Mouse (Mus musculus): ENCODE results near the gene Cib1. TPM values are rescaled to one million over a fixed set of nuclear protein-coding genes. Genes with fewer than 3 reads are reported as not detected.

The Cib1 gene
- polyA plus RNA-seq, 1 experiment from 2014 or later = 47.3 TPM

- peaks cover 49% of the 10 kb centered on the region for H3K4me1 ChIP-seq (replicated peaks)
- H3K4me3 ChIP-seq = no peak overlapping the region
- H3K9me3 ChIP-seq (replicated peaks) = no peaks in the 10 kb centered on the region
- no peaks in the 10 kb centered on the region for H3K36me3 ChIP-seq
- no peak overlapping the region for H3K9ac ChIP-seq
- H3K4me2 ChIP-seq = no peak overlapping the region
- no peaks in the 10 kb centered on the region; the same call in 1 of the 2 replicates for H3K27me3 ChIP-seq (replicated peaks)
- no peak for ATAC-seq (ENCODE audit: insufficient number of reproducible peaks, low FRiP score)
- H3K27ac ChIP-seq (ENCODE audit: poor library complexity, severe bottlenecking) = no peak overlapping the region
- 69% methylated on average over 5 of the region's 5 CpGs for WGBS
Observed at GRCm38 (mm10) chr7:80183969-80184368, 48.6 kb downstream of the Cib1 start.

GRCm38 (mm10) chr7:80183466-80183865 is 49.1 kb downstream of the Cib1 start:
- H3K9me3 ChIP-seq (replicated peaks) = no peaks in the 10 kb centered on the region
- H3K27ac ChIP-seq (ENCODE audit: poor library complexity, severe bottlenecking) = no peak overlapping the region
- WGBS = 88% methylated on average over 1 of the region's 1 CpGs
- H3K36me3 ChIP-seq = no peaks in the 10 kb centered on the region
- H3K4me3 ChIP-seq = no peak overlapping the region
- no peak for ATAC-seq (ENCODE audit: insufficient number of reproducible peaks, low FRiP score)
- H3K4me2 ChIP-seq = no peak overlapping the region
- H3K4me1 ChIP-seq (replicated peaks) = peaks cover 47% of the 10 kb centered on the region
- peaks cover 3% of the 10 kb centered on the region; the same call in 1 of the 2 replicates for H3K27me3 ChIP-seq (replicated peaks)
- H3K9ac ChIP-seq = no peak overlapping the region

GRCm38 (mm10) chr7:80182139-80182538 is 50.5 kb downstream of the Cib1 start:
- H3K27ac ChIP-seq (ENCODE audit: poor library complexity, severe bottlenecking) = no peak overlapping the region
- no peak overlapping the region for H3K4me2 ChIP-seq
- H3K27me3 ChIP-seq (replicated peaks) = 0 out of 2 replicates have a peak, but pooled peaks cover 3% of the 10 kb centered on the region
- no peak for ATAC-seq (ENCODE audit: insufficient number of reproducible peaks, low FRiP score)
- H3K4me1 ChIP-seq (replicated peaks) = peaks cover 44% of the 10 kb centered on the region
- H3K9me3 ChIP-seq (replicated peaks) = no peaks in the 10 kb centered on the region; the same call in 1 of the 2 replicates
- no peaks in the 10 kb centered on the region for H3K36me3 ChIP-seq
- no peak overlapping the region for H3K9ac ChIP-seq
- H3K4me3 ChIP-seq = no peak overlapping the region

- H3K9me3 ChIP-seq (replicated peaks) = no peaks in the 10 kb centered on the region; the same call in 1 of the 2 replicates
- peak overlapping the region; percentile 11 for H3K4me2 ChIP-seq
- H3K27ac ChIP-seq (ENCODE audit: poor library complexity, severe bottlenecking) = peak overlapping the region; percentile 38; the same call in 1 of the 2 replicates
- ATAC-seq (ENCODE audit: insufficient number of reproducible peaks, low FRiP score) = no peak
- H3K9ac ChIP-seq = no peak overlapping the region
- no peak overlapping the region for H3K4me3 ChIP-seq
- H3K27me3 ChIP-seq (replicated peaks) = peaks cover 6% of the 10 kb centered on the region; the same call in 1 of the 2 replicates
- 15% methylated on average over 2 of the region's 2 CpGs for WGBS
- H3K36me3 ChIP-seq = no peaks in the 10 kb centered on the region
- H3K4me1 ChIP-seq (replicated peaks) = peaks cover 34% of the 10 kb centered on the region
Observed at GRCm38 (mm10) chr7:80181078-80181477, 51.5 kb downstream of the Cib1 start.

- Histone ChIP-seq H3K27ac (ENCODE audit: poor library complexity, severe bottlenecking) (no peak overlapping the region), H3K9me3 (replicated peaks) (no peaks in the 10 kb centered on the region; the same call in 1 of the 2 replicates), H3K36me3 (no peaks in the 10 kb centered on the region), H3K9ac (no peak overlapping the region), H3K4me2 (no peak overlapping the region), H3K27me3 (replicated peaks) (peaks cover 6% of the 10 kb centered on the region; the same call in 1 of the 2 replicates), H3K4me1 (replicated peaks) (peaks cover 26% of the 10 kb centered on the region), H3K4me3 (no peak overlapping the region)
- no peak for ATAC-seq (ENCODE audit: insufficient number of reproducible peaks, low FRiP score)
- 73% methylated on average over 3 of the region's 3 CpGs for WGBS
Observed at GRCm38 (mm10) chr7:80180202-80180601, 52.4 kb downstream of the Cib1 start.

- no peak overlapping the region for H3K9ac ChIP-seq
- no peaks in the 10 kb centered on the region; the same call in 1 of the 2 replicates for H3K9me3 ChIP-seq (replicated peaks)
- H3K4me3 ChIP-seq = no peak overlapping the region
- no peak overlapping the region for H3K4me2 ChIP-seq
- H3K4me1 ChIP-seq (replicated peaks) = peaks cover 22% of the 10 kb centered on the region
- H3K27me3 ChIP-seq (replicated peaks) = peaks cover 6% of the 10 kb centered on the region; the same call in 1 of the 2 replicates
- H3K36me3 ChIP-seq = no peaks in the 10 kb centered on the region
- no peak overlapping the region for H3K27ac ChIP-seq (ENCODE audit: poor library complexity, severe bottlenecking)
- ATAC-seq (ENCODE audit: insufficient number of reproducible peaks, low FRiP score) = no peak
- 83% methylated on average over 6 of the region's 6 CpGs for WGBS
Observed at GRCm38 (mm10) chr7:80179790-80180189, 52.8 kb downstream of the Cib1 start.

- H3K9me3 ChIP-seq (replicated peaks) = no peaks in the 10 kb centered on the region; the same call in 1 of the 2 replicates
- no peak overlapping the region for H3K9ac ChIP-seq
- no peak overlapping the region for H3K27ac ChIP-seq (ENCODE audit: poor library complexity, severe bottlenecking)
- H3K4me2 ChIP-seq = no peak overlapping the region
- 91% methylated on average over 6 of the region's 6 CpGs for WGBS
- no peaks in the 10 kb centered on the region for H3K36me3 ChIP-seq
- peaks cover 19% of the 10 kb centered on the region for H3K4me1 ChIP-seq (replicated peaks)
- no peak overlapping the region for H3K4me3 ChIP-seq
- ATAC-seq (ENCODE audit: insufficient number of reproducible peaks, low FRiP score) = no peak
- H3K27me3 ChIP-seq (replicated peaks) = peaks cover 6% of the 10 kb centered on the region; the same call in 1 of the 2 replicates
Observed at GRCm38 (mm10) chr7:80179327-80179726, 53.3 kb downstream of the Cib1 start.

GRCm38 (mm10) chr7:80178037-80178729 is 54.4 kb downstream of the Cib1 start:
- H3K9ac ChIP-seq = no peak overlapping the region
- H3K27me3 ChIP-seq (replicated peaks) = peaks cover 6% of the 10 kb centered on the region; the same call in 1 of the 2 replicates
- no peak overlapping the region for H3K4me3 ChIP-seq
- no peak overlapping the region; the same call in 1 of the 2 replicates for H3K27ac ChIP-seq (ENCODE audit: poor library complexity, severe bottlenecking)
- no peak overlapping the region for H3K4me2 ChIP-seq
- no peaks in the 10 kb centered on the region for H3K36me3 ChIP-seq
- no peaks in the 10 kb centered on the region; the same call in 1 of the 2 replicates for H3K9me3 ChIP-seq (replicated peaks)
- ATAC-seq (ENCODE audit: insufficient number of reproducible peaks, low FRiP score) = no peak
- 69% methylated on average over 10 of the region's 10 CpGs for WGBS
- peaks cover 19% of the 10 kb centered on the region for H3K4me1 ChIP-seq (replicated peaks)

GRCm38 (mm10) chr7:80177438-80177837 is 55.2 kb downstream of the Cib1 start:
- Histone ChIP-seq H3K36me3 (no peaks in the 10 kb centered on the region), H3K9ac (no peak overlapping the region), H3K27ac (ENCODE audit: poor library complexity, severe bottlenecking) (no peak overlapping the region), H3K9me3 (replicated peaks) (no peaks in the 10 kb centered on the region; the same call in 1 of the 2 replicates), H3K4me2 (no peak overlapping the region), H3K4me3 (no peak overlapping the region), H3K4me1 (replicated peaks) (peaks cover 23% of the 10 kb centered on the region), H3K27me3 (replicated peaks) (peaks cover 7% of the 10 kb centered on the region)
- ATAC-seq (ENCODE audit: insufficient number of reproducible peaks, low FRiP score) = no peak
- WGBS = 82% methylated on average over 3 of the region's 3 CpGs
